Mouse (Mus musculus) natural killer cell, adult 2 months (primary cell): ENCODE data around the gene AY074887.

Experiments
- DNase-seq, 2 experiments: peaks; one replicate each; pipeline ENCODE4 v3.0.0; 2022; ENCODE audit warnings: low spot score in 2 of 2

AY074887 gene

DNA sequence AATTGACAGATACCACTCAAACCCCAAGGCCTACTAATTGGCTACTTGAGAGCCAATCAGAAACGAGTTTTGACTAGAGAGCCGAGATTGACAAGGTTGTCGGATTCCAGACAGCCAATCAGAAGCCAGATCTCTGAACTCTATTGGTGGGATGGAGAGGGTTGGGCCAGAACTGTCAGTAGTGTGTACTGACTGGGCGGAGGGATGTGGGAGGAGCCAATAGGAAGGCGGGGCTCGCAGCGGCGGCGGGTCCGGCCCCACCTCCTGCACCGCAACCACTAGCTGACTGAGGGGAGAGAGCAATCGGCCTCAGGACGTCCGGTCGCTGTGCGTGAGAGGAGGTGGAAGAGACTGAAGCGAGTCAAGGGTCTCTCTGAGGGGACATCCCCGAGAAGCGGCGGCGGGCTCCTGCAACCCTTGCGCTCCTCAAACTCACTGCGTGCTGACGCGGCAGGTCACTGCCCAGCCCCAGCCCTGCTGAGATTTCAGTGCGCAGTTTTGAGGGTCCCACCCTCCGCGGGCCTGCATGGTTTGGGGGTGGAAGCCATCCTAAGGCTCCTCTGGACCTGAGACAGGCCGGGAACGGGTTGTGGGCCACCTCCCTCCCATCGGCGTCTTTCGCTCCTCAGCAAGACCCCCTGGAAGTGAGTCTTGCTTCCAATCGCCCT lies 33.7 kb downstream of the AY074887 start, which contains the start of gene Hykk:
Gene Hykk (plus strand): TSS at position 274 of the 668 bp plus-strand sequence.
- DNase-seq = peak; percentile 85 to 90

DNA sequence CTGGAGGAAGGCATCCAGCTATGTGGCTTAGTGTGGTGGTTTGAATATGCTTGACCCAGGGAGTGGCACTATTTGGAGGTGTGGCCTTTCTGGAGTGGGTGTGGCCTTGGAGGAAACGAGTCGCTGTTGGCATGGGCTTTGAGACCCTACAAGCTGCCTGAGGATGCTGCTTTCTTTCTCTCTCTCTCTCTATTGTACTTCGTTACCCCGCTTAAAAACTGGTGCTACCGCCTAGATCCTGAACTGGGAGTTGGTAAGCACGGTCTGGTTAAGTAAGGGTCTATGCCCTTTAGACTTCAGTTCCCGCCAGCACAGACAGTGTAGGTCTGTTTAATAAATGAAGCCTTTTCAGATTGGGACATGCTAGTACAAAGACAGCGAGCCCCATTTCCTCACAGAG lies 34.4 kb downstream of the AY074887 start:
- DNase-seq = no peak

DNA sequence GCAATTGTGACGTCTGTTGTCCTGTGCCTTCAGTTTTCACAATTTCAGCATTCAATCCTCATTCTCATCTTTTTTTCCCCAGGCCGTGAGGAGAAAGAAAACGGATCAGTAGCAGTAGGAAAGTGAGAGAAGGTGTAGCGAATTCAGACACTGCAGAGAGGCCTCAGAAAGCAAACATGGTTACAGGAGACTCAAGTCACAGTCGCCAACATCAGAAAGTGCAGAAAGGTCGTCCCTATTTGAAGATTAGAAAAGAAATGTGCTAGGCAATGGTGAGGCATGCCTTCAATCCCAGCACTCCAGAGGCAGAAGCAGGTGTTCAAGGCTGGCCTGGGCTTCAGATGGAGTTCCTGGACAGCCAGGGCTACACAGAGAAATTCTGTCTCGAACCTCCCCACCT lies 35.2 kb downstream of the AY074887 start:
- DNase-seq = no peak

DNA sequence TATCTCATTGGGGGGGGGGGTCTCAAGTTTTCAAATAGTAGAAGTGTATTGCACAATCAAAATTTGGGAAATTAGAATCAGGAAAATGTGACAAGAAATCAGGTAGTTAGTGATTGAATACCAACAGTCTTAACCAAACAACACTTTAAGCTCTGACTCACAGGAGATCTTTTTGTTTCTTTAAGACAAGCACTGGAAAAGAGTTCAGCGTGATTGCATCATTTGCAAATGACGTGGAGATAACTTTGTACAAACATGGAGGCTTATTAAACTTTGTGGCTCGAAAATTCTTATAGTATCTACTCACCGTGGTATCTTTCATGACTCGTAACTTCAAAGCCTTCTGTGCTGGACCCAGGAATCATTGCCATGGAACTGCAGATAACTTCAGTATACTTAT lies 41.4 kb downstream of the AY074887 start:
- DNase-seq = no peak
